Mouse (Mus musculus) olfactory bulb, adult 2 months (tissue): ENCODE measurements around the gene Trpc5.

Source experiments
- CTCF ChIP-seq: fragments of 200-500 bp; IDR thresholded peaks from 2 replicates; pipeline ENCODE4 v1.5.1; 2012; ENCODE audit warnings: low read depth, mild to moderate bottlenecking, low read length, moderate library complexity; ENCODE audit not compliant: insufficient read depth
- POLR2A ChIP-seq: fragments of 200-500 bp; IDR thresholded peaks from 2 replicates; pipeline ENCODE4 v1.6.1; 2012; ENCODE audit warnings: mild to moderate bottlenecking, low read depth, low read length, moderate library complexity; ENCODE audit not compliant: insufficient read depth

GRCm38 (mm10) chrX:144716330-144716729 lies 28.4 kb upstream of the Trpc5 start:
- TF ChIP-seq POLR2A (no peak), CTCF (no peak)
